Mouse (Mus musculus) lung, embryonic 15.5 days (tissue): Measurements from ENCODE around the gene Nipal3. TPM values are rescaled to one million over a fixed set of nuclear protein-coding genes. Genes with fewer than 3 reads are reported as not detected.

ENCODE experiments used
- ATAC-seq: fragments of 200-750 bp; cut with Nextera tagmentation; 2 replicates; pipeline ENCODE4 v1.8.0; 2017; ENCODE audit warnings: moderate number of reproducible peaks, borderline replicate concordance; ENCODE audit not compliant: low FRiP score, low TSS enrichment; ENCODE audit errors: extremely low read depth
- H3K27ac ChIP-seq: fragments of 300-500 bp; sonication (generic); 2 replicates; pipeline ENCODE4 v1.5.1; 2015; ENCODE audit warnings: moderate library complexity, mild to moderate bottlenecking, inconsistent platforms
- H3K27me3 ChIP-seq: fragments of 300-500 bp; sonication (generic); 2 replicates; pipeline ENCODE4 v1.6.1; 2015; ENCODE audit warnings: inconsistent platforms
- H3K36me3 ChIP-seq: fragments of 300-500 bp; sonication (generic); 2 replicates; pipeline ENCODE4 v1.6.1; 2015; ENCODE audit warnings: inconsistent platforms
- H3K4me1 ChIP-seq: fragments of 300-500 bp; sonication (generic); 2 replicates; pipeline ENCODE4 v1.6.1; 2015; ENCODE audit warnings: inconsistent platforms
- H3K4me2 ChIP-seq: fragments of 300-500 bp; sonication (generic); 2 replicates; pipeline ENCODE4 v1.6.1; 2015; ENCODE audit warnings: inconsistent platforms, mild to moderate bottlenecking, moderate library complexity
- H3K4me3 ChIP-seq: fragments of 300-500 bp; sonication (generic); 2 replicates; pipeline ENCODE4 v1.5.1; 2015; ENCODE audit warnings: mild to moderate bottlenecking, inconsistent platforms
- H3K9ac ChIP-seq: fragments of 300-500 bp; sonication (generic); 2 replicates; pipeline ENCODE4 v1.6.1; 2015; ENCODE audit warnings: inconsistent platforms
- H3K9me3 ChIP-seq: fragments of 300-500 bp; sonication (generic); 2 replicates; pipeline ENCODE4 v1.6.1; 2016; ENCODE audit warnings: inconsistent platforms
- WGBS: fragments of 180-500 bp; shearing (Covaris S2); methylation state at CpG from one replicate; pipeline ENCODE4 v1.1.7; 2015; 5-methylcytosine and 5-hydroxymethylcytosine counted together
- polyA plus RNA-seq: library from polyadenylated mRNA; unstranded; fragments of >200 nt; fragmentation: Nextera tagmentation; extraction: Ambion mirVana; gene quantifications from 2 replicates; pipeline ENCODE4 v1.2.1, GENCODE M21; 2015

Nipal3 gene
- polyA plus RNA-seq, 1 experiment from 2014 or later, result 5.2 TPM

GRCm38 (mm10) chr4:135429990-135430760, 64.7 kb downstream of the Nipal3 start:
- Histone ChIP-seq H3K27me3 (no peaks in the 10 kb centered on the region), H3K36me3 (no peaks in the 10 kb centered on the region), H3K9me3 (no peaks in the 10 kb centered on the region), H3K27ac (no peak overlapping the region), H3K4me1 (peaks cover 10% of the 10 kb centered on the region), H3K4me3 (no peak overlapping the region), H3K4me2 (no peak overlapping the region), H3K9ac (no peak overlapping the region)
- ATAC-seq, result no peak
- WGBS, result 77% methylated on average over 8 of the region's 8 CpGs

- Histone ChIP-seq H3K27ac (no peak overlapping the region), H3K9ac (no peak overlapping the region), H3K4me2 (no peak overlapping the region), H3K27me3 (no peaks in the 10 kb centered on the region), H3K4me1 (peaks cover 7% of the 10 kb centered on the region), H3K36me3 (no peaks in the 10 kb centered on the region), H3K4me3 (no peak overlapping the region), H3K9me3 (no peaks in the 10 kb centered on the region)
- 74% methylated on average over 4 of the region's 4 CpGs for WGBS
- no peak for ATAC-seq
These were observed 65.5 kb downstream of the Nipal3 start for GRCm38 (mm10) chr4:135429383-135429782.

- H3K4me2 ChIP-seq, result no peak overlapping the region
- no peak for ATAC-seq
- no peak overlapping the region for H3K4me3 ChIP-seq
- no peaks in the 10 kb centered on the region for H3K4me1 ChIP-seq
- no peaks in the 10 kb centered on the region for H3K27me3 ChIP-seq
- 86% methylated on average over 7 of the region's 7 CpGs for WGBS
- H3K36me3 ChIP-seq, result no peaks in the 10 kb centered on the region
- H3K9me3 ChIP-seq, result no peaks in the 10 kb centered on the region
- no peak overlapping the region for H3K27ac ChIP-seq
- no peak overlapping the region for H3K9ac ChIP-seq
These were observed 68.3 kb downstream of the Nipal3 start for GRCm38 (mm10) chr4:135426587-135426986.

GRCm38 (mm10) chr4:135425625-135426024, 69.2 kb downstream of the Nipal3 start:
- Histone ChIP-seq H3K27ac (no peak overlapping the region), H3K9me3 (no peaks in the 10 kb centered on the region), H3K4me1 (no peaks in the 10 kb centered on the region), H3K4me3 (no peak overlapping the region), H3K27me3 (no peaks in the 10 kb centered on the region), H3K9ac (no peak overlapping the region), H3K4me2 (no peak overlapping the region), H3K36me3 (no peaks in the 10 kb centered on the region)
- ATAC-seq, result no peak
- WGBS, result 61% methylated on average over 9 of the region's 9 CpGs

GRCm38 (mm10) chr4:135420961-135421360, 73.9 kb downstream of the Nipal3 start:
- WGBS, result 87% methylated on average over 13 of the region's 13 CpGs
- no peak overlapping the region for H3K27ac ChIP-seq
- H3K36me3 ChIP-seq, result peaks cover 6% of the 10 kb centered on the region; the same call in 1 of the 2 replicates
- no peaks in the 10 kb centered on the region for H3K4me1 ChIP-seq
- ATAC-seq, result no peak
- no peaks in the 10 kb centered on the region for H3K27me3 ChIP-seq
- H3K9me3 ChIP-seq, result no peaks in the 10 kb centered on the region
- H3K4me2 ChIP-seq, result no peak overlapping the region
- H3K4me3 ChIP-seq, result no peak overlapping the region
- no peak overlapping the region for H3K9ac ChIP-seq

- Histone ChIP-seq H3K4me2 (no peak overlapping the region), H3K9me3 (no peaks in the 10 kb centered on the region), H3K4me1 (no peaks in the 10 kb centered on the region), H3K27ac (no peak overlapping the region), H3K36me3 (peaks cover 11% of the 10 kb centered on the region; the same call in 1 of the 2 replicates), H3K4me3 (no peak overlapping the region), H3K9ac (no peak overlapping the region), H3K27me3 (no peaks in the 10 kb centered on the region)
- no peak for ATAC-seq
- 73% methylated on average over 11 of the region's 11 CpGs for WGBS
These were observed 74.4 kb downstream of the Nipal3 start for GRCm38 (mm10) chr4:135420416-135420815.

- no peak overlapping the region for H3K4me3 ChIP-seq
- H3K9ac ChIP-seq, result no peak overlapping the region
- H3K27ac ChIP-seq, result no peak overlapping the region
- H3K27me3 ChIP-seq, result no peaks in the 10 kb centered on the region
- H3K4me2 ChIP-seq, result no peak overlapping the region
- no peak for ATAC-seq
- no peaks in the 10 kb centered on the region for H3K9me3 ChIP-seq
- no peaks in the 10 kb centered on the region for H3K4me1 ChIP-seq
- 69% methylated on average over 21 of the region's 21 CpGs for WGBS
- H3K36me3 ChIP-seq, result peaks cover 12% of the 10 kb centered on the region; the same call in 1 of the 2 replicates
These were observed 74.8 kb downstream of the Nipal3 start for GRCm38 (mm10) chr4:135419996-135420395.

- Histone ChIP-seq H3K4me2 (no peak overlapping the region), H3K9me3 (no peaks in the 10 kb centered on the region), H3K4me3 (no peak overlapping the region), H3K4me1 (no peaks in the 10 kb centered on the region), H3K27me3 (no peaks in the 10 kb centered on the region), H3K27ac (no peak overlapping the region), H3K36me3 (peaks cover 16% of the 10 kb centered on the region; the same call in 1 of the 2 replicates), H3K9ac (no peak overlapping the region)
- no peak for ATAC-seq
- 84% methylated on average over 21 of the region's 21 CpGs for WGBS
These were observed 78.5 kb downstream of the Nipal3 start for GRCm38 (mm10) chr4:135416367-135416766.

- no peak overlapping the region for H3K9ac ChIP-seq
- H3K4me1 ChIP-seq, result no peaks in the 10 kb centered on the region
- H3K36me3 ChIP-seq, result peaks cover 12% of the 10 kb centered on the region; the same call in 1 of the 2 replicates
- 77% methylated on average over 8 of the region's 8 CpGs for WGBS
- H3K9me3 ChIP-seq, result no peaks in the 10 kb centered on the region
- no peak overlapping the region for H3K4me2 ChIP-seq
- no peak for ATAC-seq
- H3K27ac ChIP-seq, result no peak overlapping the region
- no peaks in the 10 kb centered on the region for H3K27me3 ChIP-seq
- H3K4me3 ChIP-seq, result no peak overlapping the region
These were observed 81.3 kb downstream of the Nipal3 start for GRCm38 (mm10) chr4:135413491-135413890.

GRCm38 (mm10) chr4:135411633-135412032, 83.2 kb downstream of the Nipal3 start:
- Histone ChIP-seq H3K27me3 (no peaks in the 10 kb centered on the region), H3K9ac (no peak overlapping the region), H3K9me3 (no peaks in the 10 kb centered on the region), H3K4me3 (no peak overlapping the region), H3K36me3 (peaks cover 12% of the 10 kb centered on the region; the same call in 1 of the 2 replicates), H3K4me1 (no peaks in the 10 kb centered on the region), H3K27ac (no peak overlapping the region), H3K4me2 (no peak overlapping the region)
- ATAC-seq, result no peak
- 31% methylated on average over 4 of the region's 4 CpGs for WGBS

- H3K36me3 ChIP-seq, result no peaks in the 10 kb centered on the region
- H3K27me3 ChIP-seq, result no peaks in the 10 kb centered on the region
- no peak for ATAC-seq
- no peak overlapping the region for H3K4me3 ChIP-seq
- H3K9me3 ChIP-seq, result no peaks in the 10 kb centered on the region
- H3K4me1 ChIP-seq, result no peaks in the 10 kb centered on the region
- WGBS, result 42% methylated on average over 5 of the region's 5 CpGs
- no peak overlapping the region for H3K4me2 ChIP-seq
- no peak overlapping the region for H3K9ac ChIP-seq
- H3K27ac ChIP-seq, result no peak overlapping the region
These were observed 88.7 kb downstream of the Nipal3 start for GRCm38 (mm10) chr4:135406180-135406579.

- no peak for ATAC-seq
- Histone ChIP-seq H3K4me2 (no peak overlapping the region), H3K4me3 (no peak overlapping the region), H3K36me3 (no peaks in the 10 kb centered on the region), H3K27me3 (no peaks in the 10 kb centered on the region), H3K9me3 (no peaks in the 10 kb centered on the region), H3K4me1 (no peaks in the 10 kb centered on the region), H3K27ac (no peak overlapping the region), H3K9ac (no peak overlapping the region)
- WGBS, result 71% methylated on average over 2 of the region's 2 CpGs
These were observed 89.9 kb downstream of the Nipal3 start for GRCm38 (mm10) chr4:135404916-135405315.
